20 mouse cellular contexts compared by ENCODE assay signal in genomic region chr14:25848237-25848636, GRCm38 (mm10). TPM values are rescaled to one million over a fixed set of nuclear protein-coding genes. Genes with fewer than 3 reads are reported as not detected.
A peak's percentile ranks its signal among the peaks of the same experiment; 100 is the strongest.
DNase-seq lines count a peak whose midpoint lies in the region; ATAC-seq and TF ChIP-seq lines count a peak whose summit lies in the region.
"Had no signal": no experiment of that assay in that cellular context is flagged by ENCODE, and none has a peak within 500 bp of the region (broad histone marks: within the 10 kb centered on the region; RNA-seq: fewer than 3 reads in every experiment).

No protein-coding gene starts in this region.

- no peak for TF ChIP-seq POLR2A in lung, adult 2 months (IDR thresholded peaks at IDR 0.05; ENCODE audit: borderline replicate concordance, extremely low read depth, low read depth, low read length)

- H3K27me3 ChIP-seq in kidney, embryonic 16.5 days (ENCODE audit: insufficient read depth, low read length) = no peaks in the 10 kb centered on the region
- H3K27me3 ChIP-seq in forebrain, embryonic 13.5 days = peaks cover 22% of the 10 kb centered on the region
- H3K27me3 ChIP-seq: heart, embryonic 15.5 days had no signal

- no peaks in the 10 kb centered on the region for H3K9me3 ChIP-seq in kidney, embryonic 16.5 days (ENCODE audit: low read length)
- H3K9me3 ChIP-seq in forebrain, embryonic 13.5 days (replicated peaks) = no peaks in the 10 kb centered on the region
- H3K9me3 ChIP-seq: G1E; heart, embryonic 15.5 days; hindbrain, embryonic 10.5 days; limb, embryonic 13.5 days had no signal

- peak; percentile 11 for DNase-seq in lung, adult 2 months
- no peak for DNase-seq in lung, postnatal 10 days
- DNase-seq in cerebellum, adult 9-10 months = no peak
- DNase-seq in right cerebral cortex, postnatal 25 days = no peak
- DNase-seq: cerebellum, postnatal 25 days; thymus, postnatal 14 days had no signal

- no peaks in the 10 kb centered on the region for H3K36me3 ChIP-seq in kidney, embryonic 16.5 days (ENCODE audit: insufficient read depth, low read length)
- no peaks in the 10 kb centered on the region for H3K36me3 ChIP-seq in forebrain, embryonic 13.5 days (ENCODE audit: poor library complexity, severe bottlenecking)
- H3K36me3 ChIP-seq: heart, embryonic 15.5 days; hindbrain, embryonic 10.5 days; limb, embryonic 13.5 days had no signal

- H3K4me1 ChIP-seq in lung, adult 2 months (ENCODE audit: control insufficient read depth, insufficient read depth, low read length) = peaks cover 12% of the 10 kb centered on the region
- H3K4me1 ChIP-seq in kidney, embryonic 16.5 days (ENCODE audit: insufficient read depth, low read length) = peaks cover 30% of the 10 kb centered on the region
- no peaks in the 10 kb centered on the region for H3K4me1 ChIP-seq in forebrain, embryonic 13.5 days

- ATAC-seq in hematopoietic stem cell, adult 5-6 weeks (replicated peaks in 1 of 2; ENCODE audit: insufficient read depth in 1 of 2, low FRiP score in 2 of 2, low TSS enrichment in 1 of 2, low read depth in 1 of 2, poor library complexity in 2 of 2, severe bottlenecking in 2 of 2) = peak; percentile 41 to 46; a peak in 2 of 4 replicates
- ATAC-seq in kidney, embryonic 16.5 days (ENCODE audit: low FRiP score, low TSS enrichment) = peak; percentile 54; the same call in 1 of the 2 replicates
- peak; percentile 59 for ATAC-seq in megakaryocyte progenitor cell, adult 5-6 weeks (replicated peaks; ENCODE audit: poor library complexity)
- ATAC-seq in forebrain, embryonic 13.5 days = no peak
- ATAC-seq: forebrain, embryonic 14.5 days had no signal

- H3K4me2 ChIP-seq in kidney, embryonic 16.5 days (replicated peaks; ENCODE audit: low read depth, low read length) = no peak overlapping the region
- no peak overlapping the region for H3K4me2 ChIP-seq in forebrain, embryonic 13.5 days
- H3K4me2 ChIP-seq: heart, embryonic 15.5 days; limb, embryonic 13.5 days had no signal

- no peak overlapping the region for H3K4me3 ChIP-seq in lung, adult 2 months (replicated peaks; ENCODE audit: extremely low read depth, low read depth, low read length)
- no peak overlapping the region for H3K4me3 ChIP-seq in kidney, embryonic 16.5 days (ENCODE audit: low read length)
- H3K4me3 ChIP-seq in forebrain, embryonic 13.5 days = no peak overlapping the region
- H3K4me3 ChIP-seq: heart, embryonic 15.5 days; hindbrain, embryonic 10.5 days; limb, embryonic 13.5 days had no signal

- WGBS in lung, adult 2 months = 71% methylated on average over 6 of the region's 6 CpGs
- 41% methylated on average over 6 of the region's 6 CpGs for WGBS in kidney, embryonic 16.5 days
- 88% methylated on average over 6 of the region's 6 CpGs for WGBS in forebrain, embryonic 13.5 days

- TF ChIP-seq CTCF in lung, adult 2 months (IDR thresholded peaks at IDR 0.05; ENCODE audit: insufficient read depth, low read length) = no peak

- peak overlapping the region; percentile 68; the same call in 1 of the 2 replicates for H3K27ac ChIP-seq in kidney, embryonic 16.5 days (ENCODE audit: low read length)
- H3K27ac ChIP-seq in forebrain, embryonic 13.5 days = no peak overlapping the region
- H3K27ac ChIP-seq: heart, embryonic 15.5 days; hindbrain, embryonic 10.5 days; limb, embryonic 13.5 days; stomach, postnatal 0 days had no signal

- H3K9ac ChIP-seq in kidney, embryonic 16.5 days (replicated peaks; ENCODE audit: low read length) = no peak overlapping the region
- H3K9ac ChIP-seq in forebrain, embryonic 13.5 days = no peak overlapping the region
- H3K9ac ChIP-seq: heart, embryonic 15.5 days; limb, embryonic 13.5 days had no signal

RNA-seq across cellular contexts. Expression of gene Anxa11, which starts 6.3 kb away (rescaled TPM):
- polyA plus RNA-seq in lung, adult 2 months (2012; rRNA removed) = 144 and 155 TPM in 2 replicates
- 9.8 and 14.7 TPM in 2 replicates for total RNA-seq in hematopoietic stem cell, adult 5-6 weeks (2017)
- 65.8 and 67.9 TPM in 2 replicates for polyA plus RNA-seq in kidney, embryonic 16.5 days (2015; fragmentation: Nextera tagmentation; extraction: Ambion mirVana)
- 36.5 and 37.1 TPM in 2 replicates for total RNA-seq in megakaryocyte progenitor cell, adult 5-6 weeks (2015)
- 7.3 and 8.1 TPM in 2 replicates for total RNA-seq in megakaryocyte progenitor cell, adult 5-6 weeks (2017)
- polyA plus RNA-seq in forebrain, embryonic 13.5 days (2015; fragmentation: Nextera tagmentation; extraction: Ambion mirVana) = 1.8 and 2.1 TPM in 2 replicates

RNA-seq across cellular contexts. Expression of gene Plac9a, which starts 54.7 kb away (rescaled TPM):
- 7.8 and 11.0 TPM in 2 replicates for polyA plus RNA-seq in lung, adult 2 months (2012; rRNA removed)
- total RNA-seq in hematopoietic stem cell, adult 5-6 weeks (2017) = not detected in 2 replicates
- 1.6 TPM in 1 of 2 replicates, not detected in the other for polyA plus RNA-seq in kidney, embryonic 16.5 days (2015; fragmentation: Nextera tagmentation; extraction: Ambion mirVana)
- total RNA-seq in megakaryocyte progenitor cell, adult 5-6 weeks (2015) = not detected in 2 replicates
- not detected in 2 replicates for total RNA-seq in megakaryocyte progenitor cell, adult 5-6 weeks (2017)
- not detected in 2 replicates for polyA plus RNA-seq in forebrain, embryonic 13.5 days (2015; fragmentation: Nextera tagmentation; extraction: Ambion mirVana)
- total RNA-seq: G1E; layer of hippocampus, adult 8-10 months; midbrain, postnatal 0 days had no signal
- polyA plus RNA-seq: forebrain, embryonic 14.5 days; G1E; heart, embryonic 15.5 days; hindbrain, embryonic 10.5 days; limb, embryonic 13.5 days; liver, embryonic 16.5 days; midbrain, postnatal 0 days; neural tube, embryonic 11.5 days had no signal

Comparison
In these comparisons a context has a peak if more than half of its experiments do, and no peak if none do; other contexts are left out.
1. RNA of gene Anxa11, which starts 6.3 kb away (polyA plus RNA-seq): 144 to 155 TPM in lung, adult 2 months and 65.8 to 67.9 TPM in kidney, embryonic 16.5 days; 1.8 to 2.1 TPM in forebrain, embryonic 13.5 days; every median in the first group is over 10 times any median in the second.